Mouse (Mus musculus) ovary, postnatal 10 days (tissue): Measurements from ENCODE around the gene Rbbp5.
"Not testable (repeated sequence)": the region's sequence is repeated elsewhere in the genome, so short reads cannot be mapped to it uniquely, and the experiment has no call there.

Experiments used
- DNase-seq: peaks from one replicate; pipeline ENCODE4 v3.0.0; 2022; ENCODE audit warnings: low spot score

Gene Rbbp5

DNA sequence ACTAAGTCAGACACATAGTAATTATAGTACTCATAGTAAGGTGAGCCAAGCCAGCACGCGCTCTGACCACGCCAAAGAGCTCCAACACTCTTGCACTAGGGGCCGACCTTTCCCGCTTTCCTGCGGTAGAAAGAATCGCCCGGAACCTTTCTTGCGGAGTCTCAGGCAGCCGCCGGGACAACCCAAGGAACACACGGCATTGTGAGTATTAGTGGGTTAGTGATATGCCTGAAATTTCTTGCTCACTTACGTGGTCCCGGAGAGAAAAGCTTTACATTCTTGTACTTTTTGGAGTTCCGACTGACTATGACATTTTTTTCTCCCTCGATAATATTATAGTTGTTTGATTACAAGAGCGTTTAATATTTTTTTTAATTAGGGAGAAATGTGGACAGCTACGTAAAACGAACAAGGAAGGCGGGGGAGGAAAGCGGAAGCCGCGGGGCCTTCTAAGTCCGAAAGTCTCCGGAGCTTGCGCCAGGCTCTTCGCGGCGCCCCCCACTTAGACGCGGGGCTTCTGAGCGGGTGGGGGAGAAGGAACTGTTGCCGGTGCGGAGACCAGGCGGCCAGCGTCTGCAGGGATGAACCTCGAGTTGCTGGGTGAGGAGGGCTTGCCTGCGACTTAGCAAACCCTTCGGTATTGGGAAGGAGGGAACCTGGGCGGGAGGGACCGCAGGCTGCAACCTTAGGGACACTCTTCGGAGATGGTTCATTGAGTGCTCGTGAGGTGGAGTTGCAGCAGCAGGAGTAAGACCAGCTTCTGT is at the start of gene Rbbp5:
Rbbp5 (plus strand) TSS at position 438 of the 764 bp plus-strand sequence.
- DNase-seq, result peak; percentile 82

DNA sequence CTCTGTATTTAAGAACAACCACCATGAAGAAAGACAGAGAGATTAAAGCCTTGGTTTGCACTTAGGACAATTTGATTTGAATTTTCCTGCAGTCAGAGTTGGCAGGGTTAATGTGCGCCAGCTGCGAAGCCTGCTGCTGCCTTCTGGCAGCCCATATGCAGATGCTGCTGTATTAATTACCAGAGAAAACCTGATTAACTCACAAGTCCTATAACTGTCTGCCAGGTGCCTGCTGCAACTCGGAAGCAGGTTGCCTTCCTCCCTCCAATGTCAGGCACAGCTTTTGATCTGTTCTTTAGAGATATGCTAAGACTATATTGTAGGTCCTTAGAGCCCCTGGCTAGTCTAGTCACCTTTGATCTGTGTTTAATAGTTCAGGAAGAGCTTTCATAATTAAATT is 46.3 kb upstream of the Rbbp5 start:
- no peak for DNase-seq

DNA sequence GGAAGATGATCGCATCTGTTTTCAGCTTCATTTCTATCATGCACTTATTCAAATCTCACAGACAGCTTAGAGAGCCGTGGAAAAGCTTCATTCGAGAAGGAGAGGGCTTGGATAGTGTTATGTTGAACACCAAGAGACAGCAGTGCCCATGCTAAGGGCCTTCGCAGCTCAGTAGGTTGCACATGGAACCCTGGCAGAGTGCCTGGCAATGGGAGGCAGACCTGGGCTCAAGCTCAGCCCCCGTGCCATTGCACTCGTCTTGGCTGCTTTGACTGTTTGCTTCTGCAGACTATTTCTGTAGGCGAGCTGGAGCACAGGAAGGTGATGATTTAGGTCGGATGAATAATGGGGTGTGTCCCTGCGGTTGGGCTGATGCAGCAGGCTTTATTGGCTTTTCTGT is 45.4 kb upstream of the Rbbp5 start:
- no peak for DNase-seq

DNA sequence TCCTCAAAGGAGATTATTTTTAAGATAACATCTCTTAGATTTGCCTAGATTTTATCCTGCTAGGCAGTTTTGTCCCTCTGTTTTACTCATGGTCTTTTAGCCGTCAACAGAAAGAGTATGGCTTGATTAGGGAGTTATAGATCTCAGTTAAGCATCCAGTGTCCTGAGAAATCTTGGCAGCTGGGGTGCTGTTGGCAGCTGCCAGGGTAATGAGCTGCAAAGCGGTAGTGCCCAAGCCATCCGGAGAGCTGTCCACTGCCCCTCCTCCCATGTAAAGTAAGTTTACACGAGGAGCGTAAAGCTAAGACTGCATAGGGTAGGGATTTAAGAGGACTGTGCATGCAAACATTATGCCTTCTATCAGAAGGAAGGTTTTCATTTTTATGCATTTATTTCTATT is 43.8 kb upstream of the Rbbp5 start:
- no peak for DNase-seq

DNA sequence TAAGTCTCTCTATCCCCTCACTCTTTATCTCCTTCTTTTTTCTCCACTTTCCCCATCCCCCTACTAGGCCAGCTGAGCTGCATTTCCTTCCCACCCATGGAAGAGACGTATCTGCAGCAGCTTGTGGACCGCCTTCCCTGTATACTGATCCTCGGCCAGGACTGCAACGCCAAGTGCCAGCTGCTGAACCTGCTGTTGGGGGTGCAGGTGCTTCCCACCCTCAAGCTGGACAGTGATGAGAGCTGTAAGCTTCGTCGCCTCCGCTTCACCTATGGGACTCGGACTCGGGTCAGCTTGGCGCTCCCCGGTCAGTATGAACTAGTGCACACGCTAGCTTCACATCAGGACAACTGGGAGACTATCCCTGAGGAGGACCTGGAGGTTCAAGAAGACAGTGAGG is 43.1 kb upstream of the Rbbp5 start:
- DNase-seq, result no peak

DNA sequence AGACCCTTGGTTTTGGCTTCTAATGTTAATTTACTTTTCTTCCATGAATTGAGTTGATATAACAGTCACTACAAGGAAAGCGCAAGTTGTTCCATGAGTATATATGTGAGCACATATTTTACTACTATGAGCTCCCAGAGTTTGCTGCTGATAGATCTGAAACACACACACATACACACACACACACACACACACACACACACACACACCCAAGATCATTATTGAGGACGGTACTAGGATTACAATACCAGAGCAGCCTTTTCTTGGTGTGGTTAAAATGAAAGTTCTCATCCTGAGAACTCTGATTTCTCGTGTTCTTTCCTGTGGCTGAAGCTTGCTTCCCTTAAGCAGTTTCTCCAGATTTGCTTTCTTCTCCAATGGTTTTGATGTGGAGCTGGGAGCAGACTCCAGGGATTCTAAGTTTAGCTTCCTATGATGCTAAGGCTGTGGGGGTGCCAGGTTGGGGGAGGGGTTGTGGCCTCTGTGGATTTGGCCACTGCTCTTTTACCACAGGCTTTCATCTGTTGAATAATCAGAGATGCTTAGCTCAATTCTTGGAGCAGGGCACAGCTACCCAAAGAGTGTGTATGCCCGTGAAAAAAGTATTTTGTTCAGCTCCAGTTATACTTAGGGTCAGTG is 40.7 kb upstream of the Rbbp5 start:
- DNase-seq, result no peak

DNA sequence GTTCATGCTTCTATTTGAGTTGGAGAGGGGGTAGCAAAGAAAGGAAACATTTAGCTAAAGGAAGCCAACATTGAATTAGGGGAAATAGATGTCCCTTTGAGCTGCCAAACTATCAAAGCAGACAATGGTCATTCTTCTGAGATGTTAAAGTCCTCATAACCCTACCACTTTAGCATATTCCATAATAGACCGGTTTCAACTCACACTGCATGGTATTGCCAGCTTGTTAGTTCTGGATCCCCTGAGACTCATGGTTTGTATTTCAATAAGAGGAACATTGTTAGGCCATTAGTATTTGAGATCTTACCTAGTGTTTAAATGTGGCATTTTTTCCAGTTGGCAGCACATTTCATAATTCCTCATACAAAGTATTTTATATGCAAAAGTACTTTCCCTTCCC is 40.2 kb upstream of the Rbbp5 start:
- no peak for DNase-seq

DNA sequence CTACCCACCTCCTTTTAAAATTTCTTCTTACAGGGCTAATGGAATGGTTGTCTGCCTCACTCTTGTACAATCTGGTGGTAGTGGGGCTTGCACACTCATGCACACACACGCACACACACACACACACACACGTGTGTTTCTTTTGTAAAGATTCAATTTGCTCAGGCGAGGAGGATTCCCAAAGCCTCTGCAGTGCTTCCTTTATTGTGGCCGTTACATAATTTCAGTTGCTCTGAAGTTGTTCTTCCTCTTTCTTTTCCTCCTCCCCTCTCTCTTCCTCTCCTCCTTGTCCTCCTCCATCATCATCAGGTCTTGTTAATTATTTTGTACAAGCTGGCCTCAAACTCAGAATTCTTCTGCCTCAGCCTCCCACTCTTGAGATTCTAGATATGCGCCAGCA is 39.8 kb upstream of the Rbbp5 start:
- DNase-seq, result no peak

DNA sequence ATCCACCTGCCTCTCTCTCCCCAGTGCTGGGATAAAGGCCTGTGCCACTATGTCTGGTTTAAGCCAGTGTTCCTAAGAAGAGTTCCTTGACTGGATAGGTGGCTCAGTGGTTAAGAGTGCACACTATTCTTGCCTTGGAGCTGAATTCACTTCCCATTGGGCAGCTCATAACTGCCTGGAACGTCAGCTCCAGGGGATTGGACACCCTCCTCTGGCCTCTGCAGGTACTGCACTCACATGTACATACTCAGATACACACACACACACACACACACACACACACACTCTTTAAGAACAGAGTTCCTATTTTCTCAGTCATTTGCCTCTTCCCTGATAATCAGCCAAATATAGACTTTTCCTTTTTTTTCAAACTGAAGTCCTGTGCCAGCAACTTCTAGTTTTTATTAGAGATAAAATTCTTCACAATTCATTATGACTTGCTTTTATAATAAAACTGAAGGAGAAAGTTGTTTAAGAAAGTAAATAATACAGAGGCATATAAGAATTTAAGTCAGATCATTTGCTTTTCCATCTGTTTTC is 36.2 kb upstream of the Rbbp5 start:
- DNase-seq, result no peak

DNA sequence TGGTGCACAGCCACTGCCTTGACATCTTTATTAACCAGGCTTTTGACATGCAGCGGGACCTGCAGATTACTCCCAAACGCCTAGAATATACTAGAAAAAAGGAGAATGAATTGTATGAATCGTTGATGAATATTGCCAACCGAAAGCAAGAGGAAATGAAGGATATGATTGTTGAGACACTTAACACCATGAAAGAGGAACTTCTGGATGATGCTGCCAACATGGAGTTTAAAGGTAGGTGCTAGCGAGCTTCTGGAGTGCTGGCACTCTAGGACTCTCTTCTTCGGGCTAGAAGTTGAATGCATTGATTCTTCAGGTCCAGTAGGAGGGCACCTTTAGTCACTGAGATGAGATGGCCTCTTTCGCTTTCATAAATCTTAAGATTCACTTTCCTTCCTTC is 27.4 kb upstream of the Rbbp5 start:
- no peak for DNase-seq

DNA sequence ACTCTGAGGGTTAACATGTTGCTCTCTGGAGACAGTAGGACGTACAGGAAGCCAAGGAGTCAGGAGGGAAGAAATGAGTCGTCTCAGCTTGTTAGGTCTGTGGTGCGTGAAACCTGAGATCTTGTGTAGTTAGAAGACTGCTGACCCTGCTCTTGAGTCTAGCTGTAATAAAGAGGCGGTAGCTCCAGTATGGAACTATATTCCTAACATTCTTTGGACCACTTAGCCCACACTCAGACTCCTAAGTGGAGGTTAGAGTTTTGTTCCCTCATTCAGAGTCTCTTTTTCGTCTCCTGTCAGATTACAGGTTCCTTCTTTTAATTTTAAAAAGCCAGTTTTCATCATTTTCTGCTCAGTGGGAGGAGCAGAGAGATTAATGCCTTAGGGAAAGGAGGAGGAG is 12.5 kb upstream of the Rbbp5 start:
- DNase-seq, result no peak

DNA sequence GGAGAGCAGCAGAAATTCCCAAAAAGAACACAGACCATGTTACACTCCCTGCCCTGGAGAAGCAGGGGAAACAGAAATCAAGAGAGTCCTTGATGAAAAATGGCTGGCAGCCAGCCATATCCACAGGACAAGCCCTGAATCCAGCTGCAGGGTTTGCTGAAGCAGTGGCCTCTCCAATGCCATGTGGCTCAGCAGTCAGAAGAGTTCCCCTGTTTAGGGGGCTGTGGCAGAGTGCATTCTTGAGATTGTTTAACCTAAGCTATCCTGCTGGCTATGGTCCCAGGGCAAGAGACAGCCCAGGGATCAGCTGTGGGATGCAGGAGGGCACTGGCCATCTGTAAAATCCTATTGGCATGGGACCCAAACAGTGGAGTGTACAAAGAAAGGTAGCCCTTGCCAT is 8.2 kb upstream of the Rbbp5 start:
- no peak for DNase-seq

DNA sequence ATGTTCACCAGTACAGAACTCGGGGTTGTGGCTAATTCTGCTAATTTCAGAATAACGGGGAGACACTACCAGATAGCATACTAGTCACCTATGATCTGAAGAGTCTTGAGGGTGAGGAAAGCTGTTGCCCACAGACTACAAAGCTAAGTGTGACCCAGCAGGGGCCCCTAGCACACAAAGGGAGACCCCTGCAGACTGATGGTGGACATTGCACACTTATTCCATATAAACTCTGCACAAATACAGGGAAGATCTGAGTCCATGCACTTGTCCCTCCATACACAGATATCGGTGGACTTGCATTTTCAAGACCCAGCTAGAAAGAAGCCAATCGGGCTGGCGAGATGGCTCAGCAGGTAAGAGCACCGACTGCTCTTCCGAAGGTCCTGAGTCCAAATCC is 7.6 kb upstream of the Rbbp5 start:
- DNase-seq, result no peak

DNA sequence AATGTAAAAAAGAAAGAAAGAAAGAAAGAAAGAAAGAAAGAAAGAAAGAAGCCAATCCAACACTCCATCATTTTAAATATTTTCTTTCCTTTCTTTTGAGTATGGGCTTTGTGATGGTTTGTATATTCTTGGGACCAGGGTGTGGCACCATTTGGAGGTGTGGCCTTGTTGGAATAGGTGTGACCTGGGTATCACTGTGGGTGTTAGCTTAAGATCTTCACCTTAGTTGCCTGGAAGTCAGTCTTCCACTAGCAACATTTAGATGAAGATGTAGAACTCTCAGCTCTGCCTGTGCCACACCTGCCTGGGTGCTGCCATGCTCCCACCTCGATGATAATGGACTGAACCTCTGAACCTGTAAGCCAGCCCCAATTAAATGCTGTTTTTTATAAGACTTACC is 7.1 kb upstream of the Rbbp5 start:
- not testable (repeated sequence) for DNase-seq

DNA sequence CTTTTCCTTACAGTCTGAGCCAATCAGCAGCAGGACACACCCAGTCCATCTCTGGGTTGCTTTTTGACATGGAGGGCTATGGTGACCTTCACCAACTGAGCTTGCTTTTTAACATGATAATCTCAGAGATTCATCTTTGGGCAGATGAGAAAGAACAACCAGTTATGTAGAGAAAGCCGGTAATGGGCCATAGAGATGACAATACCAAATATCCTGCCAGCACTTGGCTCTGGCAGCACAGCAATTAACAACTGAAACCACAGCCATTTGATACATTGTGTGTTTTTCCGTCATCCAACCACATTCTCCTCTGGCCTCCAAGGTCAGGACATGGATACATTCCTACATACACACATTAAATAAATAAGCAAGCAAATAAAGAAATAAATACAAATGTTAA is 6.1 kb upstream of the Rbbp5 start:
- DNase-seq, result no peak

DNA sequence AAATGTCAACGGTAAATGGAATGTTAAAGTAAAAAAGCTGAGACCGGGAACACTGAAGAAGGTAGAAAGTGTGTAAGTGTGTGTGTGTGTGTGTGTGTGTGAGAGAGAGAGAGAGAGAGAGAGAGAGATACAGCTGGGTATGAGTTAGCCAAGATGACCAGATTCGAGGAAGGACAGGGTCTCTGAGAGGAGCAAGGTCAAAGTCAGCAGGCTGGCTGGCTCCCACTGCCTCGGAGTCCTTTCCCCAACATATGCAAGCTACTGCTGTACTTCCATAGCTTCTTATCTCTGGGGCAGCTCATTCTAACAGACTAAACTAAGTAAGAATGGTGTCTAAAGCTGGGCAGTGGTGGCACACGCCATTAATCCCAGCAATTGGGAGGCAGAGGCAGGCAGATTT is 5.7 kb upstream of the Rbbp5 start:
- no peak for DNase-seq

DNA sequence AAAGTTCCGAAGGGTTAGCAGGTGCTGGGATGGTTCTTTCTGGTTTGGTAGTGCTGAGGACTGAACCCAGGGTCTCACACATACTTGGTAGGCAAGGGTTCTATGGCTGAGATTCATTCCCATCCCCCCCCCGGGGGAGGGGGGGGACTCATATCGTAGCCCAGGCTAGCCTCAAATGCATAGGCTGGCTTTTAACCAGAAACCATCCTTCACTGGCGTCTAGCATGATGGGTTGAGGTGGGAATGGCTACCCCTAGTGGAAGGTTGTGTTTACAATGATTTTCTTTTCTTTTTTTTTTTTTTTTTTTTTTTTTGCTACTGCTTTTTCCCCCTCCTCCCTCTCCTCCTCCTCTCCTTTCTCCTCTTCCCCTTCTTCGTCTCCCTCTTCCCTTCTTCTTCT is 4.6 kb upstream of the Rbbp5 start:
- no peak for DNase-seq

DNA sequence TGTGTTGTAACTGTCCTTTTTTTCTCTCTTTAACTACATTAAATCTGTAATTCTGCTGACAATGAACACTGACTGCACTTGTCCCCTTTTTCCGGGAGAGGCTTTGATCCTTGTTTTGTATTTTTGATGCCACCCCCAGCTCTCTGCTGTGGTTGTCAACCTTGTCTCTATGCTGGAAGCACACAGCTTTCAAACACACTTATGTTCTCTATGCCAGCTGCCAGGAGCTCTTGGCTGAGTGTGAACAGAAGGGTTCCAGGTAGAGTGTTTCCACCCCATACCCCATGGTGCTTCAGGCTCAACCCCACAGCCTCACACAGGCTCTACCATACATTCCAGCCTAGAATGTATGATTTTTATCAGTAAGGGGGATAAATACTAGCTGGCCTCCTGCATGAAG is 2.7 kb upstream of the Rbbp5 start:
- no peak for DNase-seq

DNA sequence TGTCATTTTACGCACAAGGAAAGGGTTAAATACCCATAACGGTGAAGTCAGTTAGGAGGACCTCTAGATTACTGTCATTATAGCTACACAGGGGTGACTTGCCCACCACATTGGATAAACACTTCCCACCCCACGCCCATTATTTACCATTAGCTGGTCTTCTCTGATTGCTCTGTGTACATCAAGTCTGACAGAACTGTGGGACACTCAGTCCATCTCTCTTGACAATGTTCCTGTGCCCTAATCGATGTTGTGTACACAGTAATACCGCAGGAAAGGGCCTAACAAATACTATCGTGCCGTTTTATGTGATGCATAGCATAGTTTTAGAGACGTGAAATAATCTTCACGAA is 614 bp upstream of the Rbbp5 start:
- no peak for DNase-seq

DNA sequence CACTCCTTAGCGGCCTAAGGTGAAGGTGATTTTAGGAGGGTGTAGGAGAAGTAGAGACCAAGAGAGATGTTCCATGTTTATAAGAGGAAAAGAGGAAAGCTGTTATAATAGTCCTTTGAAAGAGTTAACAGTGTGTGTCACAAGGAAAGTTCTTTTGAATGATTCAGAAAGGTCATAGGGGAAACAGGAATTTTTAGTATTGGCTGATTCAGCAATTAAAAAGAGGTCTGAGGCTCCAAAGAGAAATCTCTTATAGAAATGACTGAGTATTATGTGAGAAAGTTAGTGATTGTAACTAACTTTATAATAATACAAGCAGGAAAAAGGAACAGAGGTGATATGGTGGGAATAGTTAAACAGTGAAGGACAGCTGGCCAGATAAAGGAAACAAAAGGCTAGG is 2.3 kb downstream of the Rbbp5 start:
- no peak for DNase-seq

DNA sequence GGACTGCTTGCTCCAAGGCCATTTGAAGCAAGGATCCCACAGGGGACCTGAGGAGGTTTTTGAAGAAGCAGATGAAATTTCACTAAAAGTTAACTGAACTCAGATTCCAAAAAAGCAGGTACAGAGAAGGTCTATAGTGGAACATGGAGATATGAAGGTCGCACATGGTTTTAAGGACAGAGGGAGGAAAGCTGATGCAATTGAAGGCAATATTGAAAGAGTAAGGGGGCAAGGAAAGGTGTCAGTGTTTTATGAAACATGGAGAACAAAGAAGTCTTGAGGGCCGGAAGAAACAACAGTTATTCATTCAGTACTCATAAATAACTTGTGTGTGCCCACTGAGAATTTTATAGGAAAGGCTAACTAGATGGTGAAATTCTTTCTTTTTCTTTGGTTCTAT is 4.5 kb downstream of the Rbbp5 start:
- DNase-seq, result no peak

DNA sequence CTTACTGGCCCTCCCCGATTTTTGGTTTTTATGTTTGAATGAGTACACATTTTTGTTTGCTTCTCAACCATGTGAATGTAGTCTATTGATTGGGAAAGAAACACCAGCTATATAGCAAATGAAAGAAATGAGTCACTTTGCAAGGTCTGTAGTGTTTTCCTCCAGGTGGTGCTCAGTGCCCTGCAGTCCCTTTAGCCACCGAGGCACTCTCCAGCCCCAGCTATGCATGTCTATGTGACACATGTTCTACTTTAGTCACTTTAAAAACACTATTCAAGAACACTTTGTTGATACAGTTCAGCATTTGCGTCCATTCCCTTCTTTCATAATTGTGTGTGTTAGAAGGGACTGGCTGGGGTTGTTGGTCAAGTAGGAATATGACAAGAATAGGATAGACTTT is 6.1 kb downstream of the Rbbp5 start:
- DNase-seq, result no peak

DNA sequence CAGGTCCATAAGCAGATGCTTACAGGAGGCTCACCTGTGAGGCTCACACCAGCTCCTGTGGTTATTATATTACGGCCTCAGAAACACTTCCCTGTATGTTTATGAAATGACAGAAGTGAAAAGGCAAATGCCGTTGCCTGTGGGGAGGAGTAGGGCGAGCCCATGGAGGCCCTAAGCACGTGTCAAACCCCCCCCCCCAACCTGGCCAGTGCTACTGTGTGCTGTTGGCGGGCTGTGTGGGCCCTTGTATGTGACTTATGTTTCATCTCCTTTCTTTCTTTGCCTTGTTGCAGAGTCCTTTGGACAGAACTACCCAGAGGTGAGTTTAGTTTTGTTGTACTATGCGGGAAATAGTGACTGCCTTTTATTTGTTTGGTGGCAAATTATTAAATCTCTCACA is 6.6 kb downstream of the Rbbp5 start:
- DNase-seq, result no peak

DNA sequence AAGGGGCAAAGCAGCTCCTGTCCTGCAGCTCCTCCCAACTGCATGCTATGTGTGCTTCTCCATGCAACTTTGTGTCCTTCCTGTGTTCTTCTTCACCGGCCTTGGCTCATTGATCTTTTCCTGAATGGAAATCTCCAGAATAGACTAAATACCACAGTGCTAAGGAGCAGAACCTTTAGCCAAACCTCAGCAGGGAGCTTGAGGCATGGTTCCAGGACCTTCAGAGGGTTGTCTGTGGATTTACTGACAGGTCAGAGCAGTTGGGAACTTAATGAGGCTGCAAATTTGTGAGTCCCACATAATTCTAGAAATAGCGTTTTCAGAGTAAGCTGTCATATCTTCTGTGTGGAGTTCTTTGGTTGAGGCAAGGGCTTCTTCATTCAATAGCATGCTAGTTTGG is 23.4 kb downstream of the Rbbp5 start:
- DNase-seq, result no peak
